Mouse (Mus musculus) liver, adult 2 months (tissue): ENCODE measurements at regions not wholly inside any gene's neighbourhood (a gene's known extent, or its start where the extent isn't known, plus 50 kb on each side); places are given as distances from the start of the nearest gene placed in this dataset.

Source experiments
- CTCF ChIP-seq: fragments of 200-500 bp; IDR thresholded peaks from 2 replicates; pipeline ENCODE4 v1.5.1; 2011; ENCODE audit warnings: low read depth, low read length, control low read depth
- POLR2A ChIP-seq: fragments of 200-500 bp; IDR thresholded peaks from 2 replicates; pipeline ENCODE4 v1.6.1; 2011; ENCODE audit warnings: low read length, control low read depth; ENCODE audit not compliant: insufficient read depth; ENCODE audit errors: extremely low read depth

- TF ChIP-seq CTCF (no peak), POLR2A (no peak)
Observed at GRCm38 (mm10) chr12:25311728-25312127, 214.8 kb upstream of the Id2 start.
